In the genomic region with DNA sequence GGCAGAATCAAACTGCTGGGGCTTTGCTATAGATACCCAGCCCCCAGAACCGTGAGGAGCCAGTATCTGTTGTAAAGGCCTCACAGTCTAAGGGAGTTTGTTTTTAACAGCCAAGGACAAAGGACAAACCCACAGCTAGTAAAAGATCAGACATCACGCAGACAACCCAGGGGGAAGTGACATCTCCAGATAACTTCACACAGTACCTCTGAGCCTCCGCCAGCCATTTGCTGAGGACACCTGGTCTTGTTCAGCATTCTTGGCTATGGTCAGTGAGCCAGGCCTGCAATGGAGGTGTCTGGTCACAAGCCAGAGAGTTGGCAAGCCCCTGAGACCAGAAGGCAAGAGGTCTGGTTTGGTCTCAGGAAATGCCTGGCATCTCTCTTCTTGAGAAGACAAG, we compare ENCODE assay signal across 8 mouse cellular contexts. TPM values are rescaled to one million over a fixed set of nuclear protein-coding genes. Genes with fewer than 3 reads are reported as not detected.
DNase-seq lines count a peak whose midpoint lies in the region; ATAC-seq and TF ChIP-seq lines count a peak whose summit lies in the region.

No protein-coding gene starts in this region.

- WGBS in kidney, postnatal 0 days, result 63% methylated on average over 3 of the region's 3 CpGs
- 52% methylated on average over 3 of the region's 3 CpGs for WGBS in hindbrain, embryonic 13.5 days
- WGBS in midbrain, embryonic 14.5 days, result 55% methylated on average over 3 of the region's 3 CpGs

- peaks cover 35% of the 10 kb centered on the region; the same call in 1 of the 2 replicates for H3K4me1 ChIP-seq in kidney, postnatal 0 days (replicated peaks; ENCODE audit: insufficient read depth, low read length)
- peaks cover 46% of the 10 kb centered on the region for H3K4me1 ChIP-seq in hindbrain, embryonic 13.5 days (replicated peaks)
- peaks cover 26% of the 10 kb centered on the region for H3K4me1 ChIP-seq in midbrain, embryonic 14.5 days (ENCODE audit: control insufficient read depth, insufficient read depth, low read length)

- no peak for ATAC-seq in kidney, postnatal 0 days (replicated peaks; ENCODE audit: low FRiP score, low read depth)
- no peak for ATAC-seq in hindbrain, embryonic 13.5 days (ENCODE audit: low FRiP score)
- no peak for ATAC-seq in midbrain, embryonic 14.5 days (ENCODE audit: low FRiP score, low TSS enrichment)
- no peak for ATAC-seq in granulocyte monocyte progenitor cell, adult 5-6 weeks (replicated peaks; ENCODE audit: poor library complexity, severe bottlenecking)

- no peaks in the 10 kb centered on the region for H3K27me3 ChIP-seq in kidney, postnatal 0 days (ENCODE audit: insufficient read depth, low read length)
- no peaks in the 10 kb centered on the region for H3K27me3 ChIP-seq in hindbrain, embryonic 13.5 days
- H3K27me3 ChIP-seq in midbrain, embryonic 14.5 days (ENCODE audit: control insufficient read depth, insufficient read depth, low read length), result no peaks in the 10 kb centered on the region

- DNase-seq in kidney, postnatal 0 days (ENCODE audit: low spot score), result no peak
- DNase-seq in kidney, postnatal 14 days, result no peak
- peak; percentile 95 for DNase-seq in cerebellum, adult 11-12 months
- DNase-seq in midbrain, embryonic 14.5 days, result no peak
- no peak for DNase-seq in right cerebral cortex, postnatal 4 days
- no peak for DNase-seq in frontal cortex, postnatal 14 days (ENCODE audit: low spot score in 2 of 2)

- no peak for TF ChIP-seq CTCF in kidney, postnatal 0 days (IDR thresholded peaks at IDR 0.05; ENCODE audit: low read depth)

- 0 out of 2 replicates have a peak overlapping the region, but pooled peaks have one; percentile 87 for H3K4me2 ChIP-seq in kidney, postnatal 0 days (ENCODE audit: low read length)
- H3K4me2 ChIP-seq in hindbrain, embryonic 13.5 days, result peak overlapping the region; percentile 96
- peak overlapping the region; percentile 100 for H3K4me2 ChIP-seq in midbrain, embryonic 14.5 days (ENCODE audit: low read length)

- peak overlapping the region; percentile 97 for H3K27ac ChIP-seq in kidney, postnatal 0 days
- peak overlapping the region; percentile 99 for H3K27ac ChIP-seq in hindbrain, embryonic 13.5 days
- peak overlapping the region; percentile 97 for H3K27ac ChIP-seq in midbrain, embryonic 14.5 days (replicated peaks; ENCODE audit: low read depth, low read length)

- H3K9me3 ChIP-seq in kidney, postnatal 0 days (replicated peaks; ENCODE audit: low read length), result no peaks in the 10 kb centered on the region
- H3K9me3 ChIP-seq in hindbrain, embryonic 13.5 days, result no peaks in the 10 kb centered on the region
- H3K9me3 ChIP-seq in midbrain, embryonic 14.5 days (ENCODE audit: control insufficient read depth, low read length), result no peaks in the 10 kb centered on the region

- H3K9ac ChIP-seq in kidney, postnatal 0 days (ENCODE audit: low read depth, low read length), result no peak overlapping the region
- H3K9ac ChIP-seq in hindbrain, embryonic 13.5 days, result peak overlapping the region; percentile 74
- no peak overlapping the region for H3K9ac ChIP-seq in midbrain, embryonic 14.5 days (replicated peaks; ENCODE audit: low read length)

- no peak overlapping the region for H3K4me3 ChIP-seq in kidney, postnatal 0 days (replicated peaks; ENCODE audit: low read depth, low read length)
- H3K4me3 ChIP-seq in hindbrain, embryonic 13.5 days, result peak overlapping the region; percentile 90
- H3K4me3 ChIP-seq in midbrain, embryonic 14.5 days (replicated peaks; ENCODE audit: low read depth, low read length), result peak overlapping the region; percentile 95

- H3K36me3 ChIP-seq in kidney, postnatal 0 days (ENCODE audit: insufficient read depth, low read length), result peaks cover 9% of the 10 kb centered on the region
- H3K36me3 ChIP-seq in hindbrain, embryonic 13.5 days, result peaks cover 18% of the 10 kb centered on the region
- peaks cover 24% of the 10 kb centered on the region for H3K36me3 ChIP-seq in midbrain, embryonic 14.5 days (ENCODE audit: control insufficient read depth, insufficient read depth, low read length)

RNA-seq across cellular contexts. Expression of gene Scd2, which starts 1.0 kb away (rescaled TPM):
- polyA plus RNA-seq in kidney, postnatal 0 days (2015; fragmentation: Nextera tagmentation; extraction: Ambion mirVana), result 78.4 and 81.1 TPM in 2 replicates
- 246 and 249 TPM in 2 replicates for polyA plus RNA-seq in hindbrain, embryonic 13.5 days (2015; fragmentation: Nextera tagmentation; extraction: Ambion mirVana)
- polyA plus RNA-seq in midbrain, embryonic 14.5 days (2014; fragmentation: Nextera tagmentation; extraction: Ambion mirVana), result 194 and 281 TPM in 2 replicates
- 91.6 and 93.4 TPM in 2 replicates for total RNA-seq in granulocyte monocyte progenitor cell, adult 5-6 weeks (2014; fragmentation: Nextera tagmentation)
- 108 and 109 TPM in 2 replicates for total RNA-seq in granulocyte monocyte progenitor cell, adult 5-6 weeks (2017)

RNA-seq across cellular contexts. Expression of gene Scd4, which starts 40.4 kb away (rescaled TPM):
- polyA plus RNA-seq in kidney, postnatal 0 days (2015; fragmentation: Nextera tagmentation; extraction: Ambion mirVana), result 0.12 and 0.18 TPM in 2 replicates
- 0.09 and 0.19 TPM in 2 replicates for polyA plus RNA-seq in hindbrain, embryonic 13.5 days (2015; fragmentation: Nextera tagmentation; extraction: Ambion mirVana)
- polyA plus RNA-seq in midbrain, embryonic 14.5 days (2014; fragmentation: Nextera tagmentation; extraction: Ambion mirVana), result 0.11 and 0.19 TPM in 2 replicates
- total RNA-seq in granulocyte monocyte progenitor cell, adult 5-6 weeks (2014; fragmentation: Nextera tagmentation), result not detected in 2 replicates
- 0.22 TPM in 1 of 2 replicates, not detected in the other for total RNA-seq in granulocyte monocyte progenitor cell, adult 5-6 weeks (2017)
